Mouse (Mus musculus) bone marrow, adult 2 months (tissue): ENCODE measurements at regions not wholly inside any gene's neighbourhood (a gene's known extent, or its start where the extent isn't known, plus 50 kb on each side); places are given as distances from the start of the nearest gene placed in this dataset.

Experiments used
- CTCF ChIP-seq: fragments of 200-500 bp; IDR thresholded peaks from 2 replicates; pipeline ENCODE4 v1.5.1; 2011; ENCODE audit warnings: low read length, control low read depth; ENCODE audit not compliant: control insufficient read depth, insufficient read depth
- POLR2A ChIP-seq: fragments of 200-500 bp; IDR thresholded peaks from 2 replicates; pipeline ENCODE4 v1.6.1; 2011; ENCODE audit warnings: low read depth, mild to moderate bottlenecking, control low read depth, low read length, borderline replicate concordance; ENCODE audit not compliant: control insufficient read depth

- TF ChIP-seq CTCF (no peak), POLR2A (no peak)
Observed at GRCm38 (mm10) chr1:154024301-154024700, 124.3 kb upstream of the Teddm2 start.
